In genomic region chr3:81782921-81783541, GRCm38 (mm10) we compare ENCODE assay signal across 8 mouse cellular contexts.
DNase-seq lines count a peak whose midpoint lies in the region; ATAC-seq and TF ChIP-seq lines count a peak whose summit lies in the region.

No protein-coding gene starts in this region.

- no peaks in the 10 kb centered on the region for H3K36me3 ChIP-seq in MEL (ENCODE audit: control insufficient read depth in 1 of 2, insufficient read depth in 2 of 2, low read length in 2 of 2)
- no peaks in the 10 kb centered on the region for H3K36me3 ChIP-seq in heart, embryonic 10.5 days
- H3K36me3 ChIP-seq in liver, embryonic 16.5 days (ENCODE audit: control insufficient read depth, insufficient read depth) = no peaks in the 10 kb centered on the region

- DNase-seq in 416B (ENCODE audit: low read depth) (peak; percentile 97), MEL (ENCODE audit: low read depth, low spot score) (peak; percentile 7)
- DNase-seq in heart, embryonic 10.5 days (ENCODE audit: low spot score) = no peak
- peak; percentile 21 for DNase-seq in kidney, postnatal 10 days
- DNase-seq in testis, postnatal 10 days (ENCODE audit: low spot score) = no peak

- H3K9ac ChIP-seq in MEL (ENCODE audit: control insufficient read depth, low read depth, low read length, poor library complexity, severe bottlenecking) = no peak overlapping the region
- H3K9ac ChIP-seq in liver, embryonic 16.5 days (ENCODE audit: low read depth, low read length) = no peak overlapping the region

- ATAC-seq in liver, embryonic 16.5 days (ENCODE audit: low read depth) = no peak
- peak; percentile 44 for ATAC-seq in neutrophil, adult 5-6 weeks (ENCODE audit: extremely low read depth, insufficient number of reproducible peaks, low FRiP score, poor library complexity, severe bottlenecking)

- TF ChIP-seq EP300 in MEL (IDR thresholded peaks at IDR 0.05; ENCODE audit: low read depth in 1 of 2, low read length in 2 of 2) = no peak

- TF ChIP-seq CTCF in MEL (IDR thresholded peaks at IDR 0.05 in 2 of 3, conservative IDR thresholded peaks at IDR 0.05 in 1 of 3; ENCODE audit: control insufficient read depth in 1 of 3, insufficient read depth in 1 of 3, low read depth in 2 of 3, low read length in 3 of 3, poor library complexity in 1 of 3, severe bottlenecking in 1 of 3) = peak; percentile 44 to 69 (median 52); a peak in 5 of 6 replicates
- peak; percentile 35; the same call in 1 of the 2 replicates for TF ChIP-seq CTCF in cortical plate, adult 2 months (IDR thresholded peaks at IDR 0.05; ENCODE audit: extremely low read depth, insufficient read depth, low read length)

- no peaks in the 10 kb centered on the region for H3K79me2 ChIP-seq in MEL (ENCODE audit: control insufficient read depth, insufficient read depth, low read length, poor library complexity)

- 34% methylated on average over 15 of the region's 15 CpGs for WGBS in heart, embryonic 10.5 days
- WGBS in liver, embryonic 16.5 days (ENCODE audit: insufficient replicate concordance) = 9% methylated on average over 15 of the region's 15 CpGs

- peak; percentile 53 for TF ChIP-seq RAD21 in MEL (IDR thresholded peaks at IDR 0.05; ENCODE audit: low read depth, low read length)

- no peaks in the 10 kb centered on the region for H3K27me3 ChIP-seq in MEL (ENCODE audit: control insufficient read depth in 1 of 2, insufficient read depth in 2 of 2, low read length in 2 of 2)
- no peaks in the 10 kb centered on the region for H3K27me3 ChIP-seq in heart, embryonic 10.5 days (ENCODE audit: insufficient read depth, poor library complexity, severe bottlenecking)
- no peaks in the 10 kb centered on the region for H3K27me3 ChIP-seq in liver, embryonic 16.5 days (ENCODE audit: control insufficient read depth, insufficient read depth, low read depth, low read length)

- TF ChIP-seq POLR2A in MEL (IDR thresholded peaks at IDR 0.05; ENCODE audit: control insufficient read depth in 1 of 2, insufficient read depth in 1 of 2, low read depth in 1 of 2, low read length in 2 of 2, poor library complexity in 1 of 2) = no peak
- TF ChIP-seq POLR2A in cortical plate, adult 2 months (IDR thresholded peaks at IDR 0.05; ENCODE audit: extremely low read depth, insufficient read depth, low read length) = no peak

- no peaks in the 10 kb centered on the region for H3K9me3 ChIP-seq in MEL (replicated peaks; ENCODE audit: insufficient read depth, low read length)
- no peaks in the 10 kb centered on the region for H3K9me3 ChIP-seq in heart, embryonic 10.5 days
- no peaks in the 10 kb centered on the region for H3K9me3 ChIP-seq in liver, embryonic 16.5 days (replicated peaks; ENCODE audit: control insufficient read depth, low read length)

- H3K4me2 ChIP-seq in liver, embryonic 16.5 days (ENCODE audit: low read depth, low read length) = peak overlapping the region; percentile 23; the same call in 1 of the 2 replicates

- no peak overlapping the region for H3K4me3 ChIP-seq in MEL (ENCODE audit: control insufficient read depth in 1 of 2, insufficient read depth in 1 of 2, low read depth in 2 of 2, low read length in 2 of 2)
- H3K4me3 ChIP-seq in cortical plate, adult 2 months (ENCODE audit: insufficient read depth, low read length) = peak overlapping the region; percentile 15; the same call in 1 of the 2 replicates
- no peak overlapping the region for H3K4me3 ChIP-seq in heart, embryonic 10.5 days
- H3K4me3 ChIP-seq in liver, embryonic 16.5 days (ENCODE audit: low read depth, low read length) = no peak overlapping the region

- H3K4me1 ChIP-seq in MEL (ENCODE audit: control insufficient read depth in 1 of 2, insufficient read depth in 2 of 2, low read length in 2 of 2) = no peaks in the 10 kb centered on the region
- H3K4me1 ChIP-seq in cortical plate, adult 2 months (ENCODE audit: control insufficient read depth, insufficient read depth, low read length) = no peaks in the 10 kb centered on the region
- H3K4me1 ChIP-seq in heart, embryonic 10.5 days = 0 out of 2 replicates have a peak, but pooled peaks cover 4% of the 10 kb centered on the region
- no peaks in the 10 kb centered on the region for H3K4me1 ChIP-seq in liver, embryonic 16.5 days (ENCODE audit: control insufficient read depth, low read depth, low read length)

- H3K27ac ChIP-seq in MEL (ENCODE audit: control insufficient read depth, low read depth, low read length) = no peak overlapping the region
- H3K27ac ChIP-seq in cortical plate, adult 2 months (ENCODE audit: insufficient read depth, low read length) = no peak overlapping the region
- H3K27ac ChIP-seq in heart, embryonic 10.5 days = peak overlapping the region; percentile 42; the same call in 1 of the 2 replicates
- H3K27ac ChIP-seq in liver, embryonic 16.5 days (ENCODE audit: low read length) = no peak overlapping the region

TF ChIP-seq in MEL, 35 proteins besides CTCF, POLR2A, EP300 and RAD21:
- TF ChIP-seq ETS1 (IDR thresholded peaks at IDR 0.05; ENCODE audit: low read depth, low read length) = no peak
- TF ChIP-seq ZNF384 (IDR thresholded peaks at IDR 0.05; ENCODE audit: low read depth, low read length) = peak; percentile 86
- TF ChIP-seq POLR2AphosphoS5 (IDR thresholded peaks at IDR 0.05; ENCODE audit: borderline replicate concordance, low read depth, low read length) = no peak
- no peak for TF ChIP-seq USF2 (IDR thresholded peaks at IDR 0.05; ENCODE audit: borderline replicate concordance in 1 of 2, insufficient read depth in 1 of 2, low read depth in 1 of 2, low read length in 2 of 2)
- no peak for TF ChIP-seq TBP (IDR thresholded peaks at IDR 0.05; ENCODE audit: low read depth, low read length)
- no peak for TF ChIP-seq KAT2A (conservative IDR thresholded peaks at IDR 0.05; ENCODE audit: low read depth, low read length)
- no peak for TF ChIP-seq ZKSCAN1 (IDR thresholded peaks at IDR 0.05; ENCODE audit: low read depth, low read length)
- TF ChIP-seq TAL1 (IDR thresholded peaks at IDR 0.05; ENCODE audit: low read length) = no peak
- no peak for TF ChIP-seq NELFE (IDR thresholded peaks at IDR 0.05; ENCODE audit: low read depth, low read length)
- peak; percentile 36; the same call in 1 of the 2 replicates for TF ChIP-seq SMC3 (IDR thresholded peaks at IDR 0.05; ENCODE audit: low read depth, low read length)
- TF ChIP-seq CHD2 (IDR thresholded peaks at IDR 0.05; ENCODE audit: low read length) = no peak
- TF ChIP-seq BHLHE40 (IDR thresholded peaks at IDR 0.05; ENCODE audit: borderline replicate concordance, low read depth, low read length) = no peak
- TF ChIP-seq MAZ (IDR thresholded peaks at IDR 0.05; ENCODE audit: low read depth, low read length) = no peak
- no peak for TF ChIP-seq GABPA (IDR thresholded peaks at IDR 0.05; ENCODE audit: low read depth, low read length)
- TF ChIP-seq ELF1 (IDR thresholded peaks at IDR 0.05; ENCODE audit: low read depth, low read length) = no peak

Comparison
In these comparisons a context has a peak if more than half of its experiments do, and no peak if none do; other contexts are left out.
1. DNase-seq: peak in 416B (single experiment), MEL (single experiment) and kidney, postnatal 10 days (single experiment); none in heart, embryonic 10.5 days (single experiment) and testis, postnatal 10 days (single experiment).